Mouse (Mus musculus): ENCODE measurements at regions not wholly inside any gene's neighbourhood (a gene's known extent, or its start where the extent isn't known, plus 50 kb on each side); places are given as distances from the start of the nearest gene placed in this dataset.

DNA sequence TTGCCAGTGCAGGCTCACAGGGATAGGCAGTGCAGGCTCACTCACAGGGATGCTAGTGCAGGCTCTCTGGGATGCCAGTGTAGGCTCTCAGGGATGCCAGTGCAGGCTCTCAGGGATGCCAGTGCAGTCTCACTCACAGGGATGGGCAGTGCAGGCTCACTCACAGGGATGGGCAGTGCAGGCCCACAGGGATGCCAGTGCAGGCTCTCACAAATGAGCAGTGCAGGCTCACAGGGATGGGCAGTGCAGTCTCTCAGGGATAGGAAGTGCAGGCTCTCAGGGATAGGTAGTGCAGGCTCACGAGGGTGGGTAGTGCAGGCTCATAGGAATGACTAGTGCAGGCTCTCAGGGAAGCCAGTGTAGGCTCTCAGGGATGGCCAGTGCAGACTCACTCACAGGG is 99.6 kb downstream of the Lyplal1 start:
- Histone ChIP-seq H3K9me3 (ENCODE audit: control insufficient read depth, insufficient read depth, low read depth, low read length) (no peaks in the 10 kb centered on the region), H3K4me3 (ENCODE audit: insufficient read depth in 1 of 2, low read depth in 1 of 2, low read length in 2 of 2, poor library complexity in 1 of 2, severe bottlenecking in 1 of 2) (no peak overlapping the region), H3K9ac (ENCODE audit: insufficient read depth, low read depth, low read length, poor library complexity, severe bottlenecking) (no peak overlapping the region), H3K36me3 (ENCODE audit: control insufficient read depth, insufficient read depth, low read length, poor library complexity, severe bottlenecking) (no peaks in the 10 kb centered on the region), H3K27ac (ENCODE audit: insufficient read depth, low read depth, low read length, poor library complexity, severe bottlenecking) (no peak overlapping the region), H3K4me1 (ENCODE audit: control insufficient read depth in 2 of 2, insufficient read depth in 2 of 2, low read length in 2 of 2, poor library complexity in 1 of 2) (no peaks in the 10 kb centered on the region)
- no peak for TF ChIP-seq CHD2 (IDR thresholded peaks at IDR 0.05; ENCODE audit: low read depth, low read length)
- no peak for TF ChIP-seq ZC3H11A (IDR thresholded peaks at IDR 0.05; ENCODE audit: borderline replicate concordance, low read depth, low read length)
- TF ChIP-seq ZNF384 (IDR thresholded peaks at IDR 0.05; ENCODE audit: low read depth, low read length), result no peak
- TF ChIP-seq HCFC1 (IDR thresholded peaks at IDR 0.05; ENCODE audit: borderline replicate concordance, insufficient read depth, low read length), result no peak
- no peak for TF ChIP-seq MAFK (IDR thresholded peaks at IDR 0.05; ENCODE audit: insufficient read depth, low read depth, low read length)
- DNase-seq (ENCODE audit: low read depth, low spot score), result no peak
- in situ Hi-C loops (cut with MboI; ENCODE audit: low sequenced_read_pairs in 2 of 2, unreplicated experiment in 2 of 2), result no loop called here

DNA sequence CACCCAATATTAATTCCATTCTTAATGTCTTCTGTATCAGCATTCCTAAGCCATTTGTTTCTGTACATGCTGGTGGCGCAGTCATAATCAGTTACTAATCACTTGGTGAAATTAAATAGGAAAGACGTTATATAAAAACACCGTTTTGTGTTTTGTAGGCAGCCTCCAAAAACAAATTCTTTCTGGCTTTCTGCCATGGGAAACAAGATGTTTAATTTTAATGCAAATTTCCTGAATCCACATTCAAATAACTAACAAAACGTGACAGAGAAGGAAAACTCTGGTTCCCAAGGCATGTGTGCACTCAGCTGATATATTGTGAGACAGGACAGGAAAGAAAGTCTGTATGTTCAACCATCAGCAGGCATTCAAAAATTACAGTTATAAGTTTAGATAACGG is 97.6 kb downstream of the Lyplal1 start:
- DNase-seq (ENCODE audit: low read depth, low spot score), result no peak
- TF ChIP-seq MAFK (IDR thresholded peaks at IDR 0.05; ENCODE audit: insufficient read depth, low read depth, low read length) (no peak), CHD2 (IDR thresholded peaks at IDR 0.05; ENCODE audit: low read depth, low read length) (no peak), ZC3H11A (IDR thresholded peaks at IDR 0.05; ENCODE audit: borderline replicate concordance, low read depth, low read length) (no peak), ZNF384 (IDR thresholded peaks at IDR 0.05; ENCODE audit: low read depth, low read length) (no peak), HCFC1 (IDR thresholded peaks at IDR 0.05; ENCODE audit: borderline replicate concordance, insufficient read depth, low read length) (no peak)
- H3K4me3 ChIP-seq (ENCODE audit: insufficient read depth in 1 of 2, low read depth in 1 of 2, low read length in 2 of 2, poor library complexity in 1 of 2, severe bottlenecking in 1 of 2), result no peak overlapping the region

GRCm38 (mm10) chr1:186031951-186032350 is 85.2 kb downstream of the Lyplal1 start:
- Histone ChIP-seq H3K4me3 (ENCODE audit: insufficient read depth in 1 of 2, low read depth in 1 of 2, low read length in 2 of 2, poor library complexity in 1 of 2, severe bottlenecking in 1 of 2) (no peak overlapping the region), H3K27ac (ENCODE audit: insufficient read depth, low read depth, low read length, poor library complexity, severe bottlenecking) (no peak overlapping the region), H3K9ac (ENCODE audit: insufficient read depth, low read depth, low read length, poor library complexity, severe bottlenecking) (no peak overlapping the region), H3K36me3 (ENCODE audit: control insufficient read depth, insufficient read depth, low read length, poor library complexity, severe bottlenecking) (no peaks in the 10 kb centered on the region), H3K9me3 (ENCODE audit: control insufficient read depth, insufficient read depth, low read depth, low read length) (no peaks in the 10 kb centered on the region), H3K4me1 (ENCODE audit: control insufficient read depth in 2 of 2, insufficient read depth in 2 of 2, low read length in 2 of 2, poor library complexity in 1 of 2) (no peaks in the 10 kb centered on the region; a peak in 1 of 4 replicates)
- DNase-seq (ENCODE audit: low read depth, low spot score), result no peak
- TF ChIP-seq ZC3H11A (IDR thresholded peaks at IDR 0.05; ENCODE audit: borderline replicate concordance, low read depth, low read length) (no peak), ZNF384 (IDR thresholded peaks at IDR 0.05; ENCODE audit: low read depth, low read length) (no peak), MAFK (IDR thresholded peaks at IDR 0.05; ENCODE audit: insufficient read depth, low read depth, low read length) (no peak), CHD2 (IDR thresholded peaks at IDR 0.05; ENCODE audit: low read depth, low read length) (no peak), HCFC1 (IDR thresholded peaks at IDR 0.05; ENCODE audit: borderline replicate concordance, insufficient read depth, low read length) (no peak)
- in situ Hi-C loops (cut with MboI; ENCODE audit: low sequenced_read_pairs in 2 of 2, unreplicated experiment in 2 of 2), result no loop called here

More for the DNA sequence above, 97.6 kb downstream of the Lyplal1 start:
- no peaks in the 10 kb centered on the region for H3K9me3 ChIP-seq (ENCODE audit: control insufficient read depth, insufficient read depth, low read depth, low read length)
- H3K27ac ChIP-seq (ENCODE audit: insufficient read depth, low read depth, low read length, poor library complexity, severe bottlenecking), result no peak overlapping the region
- in situ Hi-C loops (cut with MboI; ENCODE audit: low sequenced_read_pairs in 2 of 2, unreplicated experiment in 2 of 2), result no loop called here
- no peaks in the 10 kb centered on the region for H3K36me3 ChIP-seq (ENCODE audit: control insufficient read depth, insufficient read depth, low read length, poor library complexity, severe bottlenecking)
- H3K9ac ChIP-seq (ENCODE audit: insufficient read depth, low read depth, low read length, poor library complexity, severe bottlenecking), result no peak overlapping the region
- no peaks in the 10 kb centered on the region for H3K4me1 ChIP-seq (ENCODE audit: control insufficient read depth in 2 of 2, insufficient read depth in 2 of 2, low read length in 2 of 2, poor library complexity in 1 of 2)

DNA sequence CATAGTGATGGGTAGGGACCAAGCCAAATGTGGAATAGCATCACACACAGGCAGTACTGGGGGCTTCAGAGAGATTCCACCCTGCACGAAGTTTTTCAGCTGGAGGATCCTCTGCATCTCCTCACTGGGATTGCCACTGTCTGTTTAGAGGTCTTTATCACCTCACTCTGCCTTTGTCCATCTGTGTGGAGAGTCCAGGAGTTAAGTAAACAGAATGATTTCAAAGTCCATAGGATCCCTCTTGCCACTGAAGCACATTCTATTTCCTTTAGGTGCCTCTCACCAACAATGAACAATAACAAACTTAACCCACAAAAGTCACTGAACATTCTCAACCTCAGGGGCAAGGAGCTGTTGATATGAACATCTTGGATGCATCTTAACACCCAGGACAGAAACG is 82.7 kb downstream of the Lyplal1 start:
- no peak for TF ChIP-seq CHD2 (IDR thresholded peaks at IDR 0.05; ENCODE audit: low read depth, low read length)
- TF ChIP-seq ZNF384 (IDR thresholded peaks at IDR 0.05; ENCODE audit: low read depth, low read length), result no peak
- TF ChIP-seq HCFC1 (IDR thresholded peaks at IDR 0.05; ENCODE audit: borderline replicate concordance, insufficient read depth, low read length), result no peak
- TF ChIP-seq ZC3H11A (IDR thresholded peaks at IDR 0.05; ENCODE audit: borderline replicate concordance, low read depth, low read length), result no peak
- no peak for TF ChIP-seq MAFK (IDR thresholded peaks at IDR 0.05; ENCODE audit: insufficient read depth, low read depth, low read length)
- Histone ChIP-seq H3K4me1 (ENCODE audit: control insufficient read depth in 2 of 2, insufficient read depth in 2 of 2, low read length in 2 of 2, poor library complexity in 1 of 2) (no peaks in the 10 kb centered on the region; a peak in 1 of 4 replicates), H3K9ac (ENCODE audit: insufficient read depth, low read depth, low read length, poor library complexity, severe bottlenecking) (no peak overlapping the region), H3K9me3 (ENCODE audit: control insufficient read depth, insufficient read depth, low read depth, low read length) (no peaks in the 10 kb centered on the region), H3K4me3 (ENCODE audit: insufficient read depth in 1 of 2, low read depth in 1 of 2, low read length in 2 of 2, poor library complexity in 1 of 2, severe bottlenecking in 1 of 2) (no peak overlapping the region), H3K27ac (ENCODE audit: insufficient read depth, low read depth, low read length, poor library complexity, severe bottlenecking) (no peak overlapping the region), H3K36me3 (ENCODE audit: control insufficient read depth, insufficient read depth, low read length, poor library complexity, severe bottlenecking) (no peaks in the 10 kb centered on the region)
- in situ Hi-C loops (cut with MboI; ENCODE audit: low sequenced_read_pairs in 2 of 2, unreplicated experiment in 2 of 2), result no loop called here
- no peak for DNase-seq (ENCODE audit: low read depth, low spot score)
